Mouse (Mus musculus): ENCODE data around the gene Fhit. TPM values are rescaled to one million over a fixed set of nuclear protein-coding genes. Genes with fewer than 3 reads are reported as not detected.

Fhit gene
- polyA plus RNA-seq, 1 experiment from 2014 or later, result 12.6 TPM

Other genes with a start within 250 kb of the Fhit start
- gene Gm3839, start 194.7 kb upstream of the Fhit start, polyA plus RNA-seq (2014; fragmentation: Nextera tagmentation; extraction: Ambion mirVana), result 1.7 TPM in 2 replicates